Mouse (Mus musculus): ENCODE data around the gene Usp50. TPM values are rescaled to one million over a fixed set of nuclear protein-coding genes. Genes with fewer than 3 reads are reported as not detected.

The Usp50 gene
- polyA plus RNA-seq, 1 experiment, result 1.4 TPM

DNA sequence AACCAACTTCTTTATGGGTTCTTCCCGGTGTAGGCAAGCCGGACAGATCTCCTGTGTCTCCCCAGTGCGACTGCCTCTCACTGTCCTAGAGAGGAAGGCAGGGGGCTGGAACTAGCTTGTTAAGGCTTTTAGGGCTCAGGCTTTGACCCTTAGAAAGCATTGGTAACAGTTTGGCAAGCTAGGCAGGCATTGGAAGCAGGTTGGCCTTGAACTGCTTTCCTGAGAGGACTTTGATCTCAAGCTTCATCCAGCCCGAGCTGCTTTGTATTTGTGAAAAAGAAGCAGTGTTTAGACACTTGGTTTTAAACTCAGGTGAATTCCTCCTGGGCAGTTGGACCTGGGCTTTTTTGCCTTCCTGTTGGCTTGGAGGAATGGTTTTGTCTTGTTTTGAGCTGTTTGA is 4.5 kb downstream of the Usp50 start:
- no peak for DNase-seq (ENCODE audit: low read depth)
- no peak for TF ChIP-seq CTCF (IDR thresholded peaks at IDR 0.05; ENCODE audit: borderline replicate concordance, extremely low read depth, insufficient read depth, insufficient read length)
- no peak for TF ChIP-seq POLR2A (IDR thresholded peaks at IDR 0.05; ENCODE audit: borderline replicate concordance, extremely low read depth, insufficient read depth, insufficient read length, poor library complexity, severe bottlenecking)

DNA sequence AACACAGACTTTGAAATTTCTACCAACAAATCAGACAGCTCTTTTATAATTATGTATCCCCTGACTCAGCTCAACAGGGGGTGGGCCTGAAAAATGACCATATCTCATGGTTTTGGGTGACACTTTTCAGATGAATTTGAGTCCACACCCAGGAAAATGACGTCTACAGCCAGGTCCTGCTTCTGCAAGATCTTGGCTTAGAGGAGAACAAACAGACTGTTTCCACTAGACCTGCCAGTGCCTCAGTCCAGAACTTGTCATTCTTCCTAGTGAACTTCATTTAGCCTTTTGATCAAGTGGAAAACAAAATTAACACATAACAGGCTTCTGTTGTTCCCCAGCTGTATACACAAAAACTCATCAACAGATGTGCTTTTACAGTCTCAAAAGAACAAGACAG is 6.9 kb downstream of the Usp50 start:
- no peak for TF ChIP-seq CTCF (IDR thresholded peaks at IDR 0.05; ENCODE audit: borderline replicate concordance, extremely low read depth, insufficient read depth, insufficient read length)
- TF ChIP-seq POLR2A (IDR thresholded peaks at IDR 0.05; ENCODE audit: borderline replicate concordance, extremely low read depth, insufficient read depth, insufficient read length, poor library complexity, severe bottlenecking), result no peak
- DNase-seq (ENCODE audit: low read depth), result no peak

- no peak for DNase-seq (ENCODE audit: low read depth)
- TF ChIP-seq POLR2A (IDR thresholded peaks at IDR 0.05; ENCODE audit: borderline replicate concordance, extremely low read depth, insufficient read depth, insufficient read length, poor library complexity, severe bottlenecking), result no peak
- TF ChIP-seq CTCF (IDR thresholded peaks at IDR 0.05; ENCODE audit: borderline replicate concordance, extremely low read depth, insufficient read depth, insufficient read length), result no peak
Measured at GRCm38 (mm10) chr2:126775951-126776350, 7.3 kb downstream of the Usp50 start.

- no peak for DNase-seq (ENCODE audit: low read depth)
- TF ChIP-seq CTCF (IDR thresholded peaks at IDR 0.05; ENCODE audit: borderline replicate concordance, extremely low read depth, insufficient read depth, insufficient read length) (no peak), POLR2A (IDR thresholded peaks at IDR 0.05; ENCODE audit: borderline replicate concordance, extremely low read depth, insufficient read depth, insufficient read length, poor library complexity, severe bottlenecking) (no peak)
Measured at GRCm38 (mm10) chr2:126772217-126772616, 11.1 kb downstream of the Usp50 start.

DNA sequence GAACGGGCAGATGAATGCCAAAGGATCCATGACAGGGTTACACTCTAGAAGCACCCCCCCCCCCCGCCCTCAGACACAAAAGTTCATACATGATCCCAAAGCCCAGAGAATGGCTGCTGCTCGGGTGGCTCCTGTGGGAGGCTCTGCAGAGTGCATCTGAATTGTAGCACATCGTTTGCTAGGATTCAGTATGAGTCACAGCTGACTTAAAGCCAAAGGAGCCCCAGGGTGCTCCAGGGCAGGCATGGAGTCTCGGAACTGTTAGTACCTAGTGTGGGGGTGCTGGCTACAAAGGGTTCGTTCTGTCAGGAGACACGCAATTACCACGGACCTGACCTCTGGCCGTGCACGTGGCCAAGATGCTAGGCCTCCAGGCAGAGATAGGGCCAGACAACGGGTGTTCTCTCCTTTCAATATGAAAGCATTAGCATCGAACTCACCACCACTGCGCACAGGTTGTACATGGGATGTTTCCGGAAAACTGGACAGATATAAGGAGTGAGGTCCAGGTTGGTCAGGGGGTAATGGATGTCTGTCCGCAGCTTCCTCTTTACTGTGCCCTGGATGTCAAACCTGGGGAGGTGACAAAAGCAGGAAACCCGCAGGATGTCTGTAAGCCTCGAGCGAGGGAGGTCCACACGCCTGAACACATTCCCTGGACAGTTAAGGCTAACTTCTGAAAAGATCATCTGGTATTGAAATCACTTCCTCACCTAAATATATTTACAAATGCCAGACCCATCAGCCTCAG is 13.7 kb downstream of the Usp50 start:
- no peak for DNase-seq (ENCODE audit: low read depth)
- TF ChIP-seq POLR2A (IDR thresholded peaks at IDR 0.05; ENCODE audit: borderline replicate concordance, extremely low read depth, insufficient read depth, insufficient read length, poor library complexity, severe bottlenecking), result no peak
- TF ChIP-seq CTCF (IDR thresholded peaks at IDR 0.05; ENCODE audit: borderline replicate concordance, extremely low read depth, insufficient read depth, insufficient read length), result no peak

- no peak for TF ChIP-seq POLR2A (IDR thresholded peaks at IDR 0.05; ENCODE audit: borderline replicate concordance, extremely low read depth, insufficient read depth, insufficient read length, poor library complexity, severe bottlenecking)
- TF ChIP-seq CTCF (IDR thresholded peaks at IDR 0.05; ENCODE audit: borderline replicate concordance, extremely low read depth, insufficient read depth, insufficient read length), result no peak
Measured at GRCm38 (mm10) chr2:126768194-126768593, 15.1 kb downstream of the Usp50 start.

GRCm38 (mm10) chr2:126767599-126767998 is 15.7 kb downstream of the Usp50 start:
- no peak for DNase-seq (ENCODE audit: low read depth)
- TF ChIP-seq POLR2A (IDR thresholded peaks at IDR 0.05; ENCODE audit: borderline replicate concordance, extremely low read depth, insufficient read depth, insufficient read length, poor library complexity, severe bottlenecking), result no peak
- peak; percentile 19; the same call in 1 of the 2 replicates for TF ChIP-seq CTCF (IDR thresholded peaks at IDR 0.05; ENCODE audit: borderline replicate concordance, extremely low read depth, insufficient read depth, insufficient read length)

More at GRCm38 (mm10) chr2:126768194-126768593, 15.1 kb downstream of the Usp50 start:
- DNase-seq (ENCODE audit: low read depth), result peak; percentile 3

- no peak for TF ChIP-seq POLR2A (IDR thresholded peaks at IDR 0.05; ENCODE audit: borderline replicate concordance, extremely low read depth, insufficient read depth, insufficient read length, poor library complexity, severe bottlenecking)
- no peak for TF ChIP-seq CTCF (IDR thresholded peaks at IDR 0.05; ENCODE audit: borderline replicate concordance, extremely low read depth, insufficient read depth, insufficient read length)
- peak; percentile 77 for DNase-seq (ENCODE audit: low read depth)
Measured at GRCm38 (mm10) chr2:126765867-126766582, 17.2 kb downstream of the Usp50 start.

- no peak for DNase-seq (ENCODE audit: low read depth)
- TF ChIP-seq CTCF (IDR thresholded peaks at IDR 0.05; ENCODE audit: borderline replicate concordance, extremely low read depth, insufficient read depth, insufficient read length) (no peak), POLR2A (IDR thresholded peaks at IDR 0.05; ENCODE audit: borderline replicate concordance, extremely low read depth, insufficient read depth, insufficient read length, poor library complexity, severe bottlenecking) (no peak)
Measured at GRCm38 (mm10) chr2:126759351-126759750, 23.9 kb downstream of the Usp50 start.

- TF ChIP-seq CTCF (IDR thresholded peaks at IDR 0.05; ENCODE audit: borderline replicate concordance, extremely low read depth, insufficient read depth, insufficient read length) (no peak), POLR2A (IDR thresholded peaks at IDR 0.05; ENCODE audit: borderline replicate concordance, extremely low read depth, insufficient read depth, insufficient read length, poor library complexity, severe bottlenecking) (no peak)
Measured at GRCm38 (mm10) chr2:126755664-126756063, 27.6 kb downstream of the Usp50 start.

DNA sequence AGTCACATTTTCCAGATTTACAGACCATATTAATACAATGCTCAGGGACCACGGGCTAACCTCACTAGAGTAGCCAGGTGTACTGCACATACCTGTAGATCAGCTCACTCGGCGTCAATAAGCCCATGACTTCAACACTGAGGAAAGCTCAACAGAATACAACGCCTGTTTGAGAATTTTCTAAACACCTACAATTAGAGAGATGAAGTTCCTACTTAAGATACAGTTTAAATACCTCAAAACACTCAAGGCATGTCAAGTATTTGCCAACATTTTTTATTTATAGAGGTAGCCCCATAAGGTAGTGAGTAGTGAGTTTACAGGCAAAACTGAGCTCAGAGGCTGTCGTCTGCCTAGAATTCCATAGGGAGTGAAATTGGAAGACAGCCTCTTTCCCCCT is 39.9 kb downstream of the Usp50 start:
- TF ChIP-seq CTCF (IDR thresholded peaks at IDR 0.05; ENCODE audit: borderline replicate concordance, extremely low read depth, insufficient read depth, insufficient read length) (no peak), POLR2A (IDR thresholded peaks at IDR 0.05; ENCODE audit: borderline replicate concordance, extremely low read depth, insufficient read depth, insufficient read length, poor library complexity, severe bottlenecking) (no peak)
- DNase-seq (ENCODE audit: low read depth), result no peak

More at GRCm38 (mm10) chr2:126755664-126756063, 27.6 kb downstream of the Usp50 start:
- DNase-seq (ENCODE audit: low read depth), result no peak
